Mouse (Mus musculus) layer of hippocampus, postnatal 10 days (tissue): ENCODE results near the gene Adssl1. TPM values are rescaled to one million over a fixed set of nuclear protein-coding genes. Genes with fewer than 3 reads are reported as not detected.
A peak's percentile ranks its signal among the peaks of the same experiment; 100 is the strongest.

ENCODE experiments used
- DNase-seq, 2 experiments: peaks; one replicate each; pipeline ENCODE4 v3.0.0; 2021; ENCODE audit warnings: low spot score in 2 of 2
- long read RNA-seq: library from polyadenylated mRNA; stranded (forward); transcript quantifications from one replicate; pipeline ENCODE4 v2.0.0, GENCODE M21; 2023
- total RNA-seq, 2 experiments: library from RNA; stranded (reverse); gene quantifications; 2 replicates each; pipeline ENCODE4 v1.2.3; 2021

Gene Adssl1
- 1 to 10 TPM; 2.1 to 2.4 TPM for total RNA-seq
- long read RNA-seq, partial matches to known transcripts: 1 of 5 reads
- long read RNA-seq, other reads (novel, unspliced or antisense): 0 of 5 reads

GRCm38 (mm10) chr12:112619686-112620353 is at the start of gene Adssl1:
Adssl1 (plus strand) TSS chr12:112620045.
- peak in 1 of 2 experiments; percentile 55 for DNase-seq

- no peak for DNase-seq
Observed at GRCm38 (mm10) chr12:112570160-112570559, 49.7 kb upstream of the Adssl1 start.

- DNase-seq: no peak
Observed at GRCm38 (mm10) chr12:112571064-112571463, 48.8 kb upstream of the Adssl1 start.

- no peak for DNase-seq
Observed at GRCm38 (mm10) chr12:112575274-112575986, 44.4 kb upstream of the Adssl1 start.

- peak in 1 of 2 experiments; percentile 34 for DNase-seq
Observed at GRCm38 (mm10) chr12:112576341-112576740, 43.5 kb upstream of the Adssl1 start.

- no peak for DNase-seq
Observed at GRCm38 (mm10) chr12:112576749-112577148, 43.1 kb upstream of the Adssl1 start.

GRCm38 (mm10) chr12:112578296-112579090 is 41.4 kb upstream of the Adssl1 start:
- no peak for DNase-seq

- no peak for DNase-seq
Observed at GRCm38 (mm10) chr12:112579430-112579829, 40.4 kb upstream of the Adssl1 start.

GRCm38 (mm10) chr12:112579926-112580325 is 39.9 kb upstream of the Adssl1 start:
- DNase-seq: no peak

GRCm38 (mm10) chr12:112581113-112581512 is 38.7 kb upstream of the Adssl1 start:
- DNase-seq: no peak

- no peak for DNase-seq
Observed at GRCm38 (mm10) chr12:112584954-112585353, 34.9 kb upstream of the Adssl1 start.

GRCm38 (mm10) chr12:112585924-112586538 is 33.8 kb upstream of the Adssl1 start:
- DNase-seq: no peak

GRCm38 (mm10) chr12:112587125-112588124 is 32.4 kb upstream of the Adssl1 start:
- DNase-seq: no peak

- DNase-seq: peak; percentile 74 to 85
Observed at GRCm38 (mm10) chr12:112588426-112589256, 31.2 kb upstream of the Adssl1 start, which contains the start of gene Inf2. Inf2 (plus strand) TSS chr12:112588784.

GRCm38 (mm10) chr12:112589491-112590191 is 30.2 kb upstream of the Adssl1 start:
- no peak for DNase-seq

- peak; percentile 60 to 64 for DNase-seq
Observed at GRCm38 (mm10) chr12:112590566-112591239, 29.1 kb upstream of the Adssl1 start.

GRCm38 (mm10) chr12:112591240-112591639 is 28.6 kb upstream of the Adssl1 start:
- no peak for DNase-seq

- DNase-seq: no peak
Observed at GRCm38 (mm10) chr12:112591730-112592129, 28.1 kb upstream of the Adssl1 start.
